Mouse (Mus musculus) E14TG2a.4 (cell line): Measurements from ENCODE around the gene E4f1.

ENCODE experiments used
- CTCF ChIP-seq: conservative IDR thresholded peaks from 2 replicates; pipeline ENCODE4 v1.5.1; 2014; ENCODE audit warnings: low read length
- NANOG ChIP-seq: IDR thresholded peaks from 2 replicates; pipeline ENCODE4 v1.6.1; 2014; ENCODE audit warnings: borderline replicate concordance, low read length, mixed read lengths
- POU5F1 ChIP-seq: IDR thresholded peaks from 2 replicates; pipeline ENCODE4 v1.6.1; 2014; ENCODE audit warnings: low read length, borderline replicate concordance

GRCm38 (mm10) chr17:24474557-24474956, 4.4 kb upstream of the E4f1 start:
- TF ChIP-seq CTCF (no peak), NANOG (no peak), POU5F1 (no peak)
